Mouse (Mus musculus): ENCODE results near the gene Elp1. TPM values are rescaled to one million over a fixed set of nuclear protein-coding genes. Genes with fewer than 3 reads are reported as not detected.

Gene Elp1
- polyA plus RNA-seq, 2 experiments: 11.8 to 13.4 TPM

DNA sequence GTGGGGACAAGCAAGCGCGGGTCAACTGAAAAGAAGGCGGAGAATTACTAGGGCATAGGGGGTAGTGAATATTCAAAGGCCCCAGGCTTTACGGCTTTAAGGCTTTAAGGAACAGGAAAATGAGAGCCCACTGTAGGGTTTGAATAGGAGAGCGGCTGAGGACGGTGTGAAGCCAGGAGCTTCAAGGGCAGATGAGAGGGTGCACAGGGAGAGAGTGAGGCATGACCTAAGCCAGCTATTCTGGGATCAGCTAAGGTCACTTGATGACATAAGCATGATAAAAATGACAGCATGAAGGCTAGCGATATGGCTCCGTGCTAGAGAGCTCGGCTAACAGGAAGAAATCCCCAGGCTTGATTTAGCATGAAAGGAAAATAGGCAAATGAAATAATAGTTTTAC lies 82.7 kb downstream of the Elp1 start:
- no peaks in the 10 kb centered on the region for H3K36me3 ChIP-seq (replicated peaks; ENCODE audit: control insufficient read depth, insufficient read depth, low read depth)
- no peaks in the 10 kb centered on the region for H3K4me1 ChIP-seq (replicated peaks; ENCODE audit: control insufficient read depth in 2 of 2, insufficient read depth in 2 of 2, low read length in 1 of 2)
- no peak for DNase-seq (ENCODE audit: low read depth in 3 of 3, low spot score in 3 of 3)
- no peak overlapping the region for H3K27ac ChIP-seq
- H3K27me3 ChIP-seq (ENCODE audit: control insufficient read depth, insufficient read depth, low read length): no peaks in the 10 kb centered on the region
- ATAC-seq (ENCODE audit: insufficient read depth): no peak
- H3K9me3 ChIP-seq (ENCODE audit: control insufficient read depth, low read length): no peaks in the 10 kb centered on the region
- 52% methylated on average over 9 of the region's 9 CpGs for WGBS (ENCODE audit: insufficient replicate concordance)
- H3K4me3 ChIP-seq (ENCODE audit: insufficient read depth in 1 of 2, low read depth in 2 of 2, low read length in 2 of 2): no peak overlapping the region
- TF ChIP-seq EP300 (IDR thresholded peaks at IDR 0.05; ENCODE audit: low read depth) (no peak), CTCF (IDR thresholded peaks at IDR 0.05; ENCODE audit: low read depth) (no peak)
- no peak overlapping the region for H3K4me2 ChIP-seq (ENCODE audit: low read depth)
- no peak overlapping the region for H3K9ac ChIP-seq (replicated peaks)

DNA sequence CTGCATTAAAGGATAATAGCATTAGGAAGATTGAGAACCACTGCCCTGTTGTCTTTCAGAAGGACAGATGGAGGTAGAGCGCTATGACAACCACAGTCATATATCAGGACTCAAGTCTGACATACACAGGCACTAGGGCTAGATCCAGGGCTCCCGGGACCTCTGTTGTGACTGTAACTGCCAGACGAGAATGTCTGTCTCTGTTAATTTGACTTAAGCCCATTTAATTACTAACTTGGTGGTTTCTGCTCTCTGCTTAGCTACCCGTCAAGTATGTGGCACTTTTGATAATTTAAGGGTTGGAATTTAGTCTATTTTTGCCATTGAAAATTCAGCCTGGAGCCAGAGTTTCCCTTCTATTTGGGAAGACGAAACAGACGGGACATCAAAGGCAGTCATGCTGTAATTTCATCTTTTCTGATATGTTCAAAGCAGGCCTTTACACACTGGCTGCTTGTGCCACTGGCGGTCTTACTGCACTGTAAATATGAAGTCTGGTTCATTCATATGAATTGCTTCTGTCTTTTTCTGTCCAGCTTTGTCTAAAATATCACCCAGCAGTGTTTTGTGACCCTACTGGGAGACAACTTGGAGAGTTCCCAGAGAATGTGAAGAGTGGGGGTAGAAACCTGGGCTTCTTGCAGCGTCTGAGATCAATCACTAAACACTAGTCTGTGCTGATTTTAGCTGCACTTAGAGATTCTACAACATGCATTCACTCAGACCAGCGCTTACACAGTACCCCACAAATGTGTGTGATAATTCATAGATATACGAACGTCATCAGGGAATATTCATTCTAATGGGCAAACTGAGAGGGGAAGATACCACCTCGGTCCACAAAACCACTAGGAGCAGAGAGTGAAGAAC lies 83.3 kb downstream of the Elp1 start:
- Histone ChIP-seq H3K27me3 (ENCODE audit: control insufficient read depth, insufficient read depth, low read length) (no peaks in the 10 kb centered on the region), H3K4me3 (ENCODE audit: insufficient read depth in 1 of 2, low read depth in 2 of 2, low read length in 2 of 2) (no peak overlapping the region), H3K36me3 (replicated peaks; ENCODE audit: control insufficient read depth, insufficient read depth, low read depth) (no peaks in the 10 kb centered on the region), H3K27ac (no peak overlapping the region), H3K9ac (replicated peaks) (no peak overlapping the region), H3K9me3 (ENCODE audit: control insufficient read depth, low read length) (no peaks in the 10 kb centered on the region), H3K4me1 (replicated peaks; ENCODE audit: control insufficient read depth in 2 of 2, insufficient read depth in 2 of 2, low read length in 1 of 2) (no peaks in the 10 kb centered on the region), H3K4me2 (ENCODE audit: low read depth) (no peak overlapping the region)
- no peak for ATAC-seq (ENCODE audit: insufficient read depth)
- DNase-seq (ENCODE audit: low read depth in 3 of 3, low spot score in 3 of 3): no peak
- TF ChIP-seq CTCF (IDR thresholded peaks at IDR 0.05; ENCODE audit: low read depth): no peak
- no peak for TF ChIP-seq EP300 (IDR thresholded peaks at IDR 0.05; ENCODE audit: low read depth)
- 58% methylated on average over 12 of the region's 12 CpGs for WGBS (ENCODE audit: insufficient replicate concordance)

DNA sequence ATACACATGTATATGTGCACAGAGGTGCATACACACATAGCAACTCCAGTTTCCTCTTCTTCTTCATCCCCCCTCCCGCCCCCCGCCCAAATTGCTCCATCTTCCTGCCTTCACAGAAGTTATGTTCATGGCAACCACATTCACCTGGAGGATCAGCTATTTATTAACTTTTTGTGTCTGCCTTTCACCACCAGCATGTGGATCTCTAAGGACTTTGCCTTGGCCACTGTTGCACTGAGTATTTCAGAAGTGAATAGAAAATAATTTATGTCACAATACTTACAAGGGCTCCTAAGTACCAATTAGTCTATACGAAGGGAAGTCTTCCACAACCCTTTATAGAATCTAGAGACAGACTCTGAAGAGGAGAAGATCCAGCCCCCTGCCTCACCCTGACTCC lies 84.2 kb downstream of the Elp1 start:
- no peak for ATAC-seq (ENCODE audit: insufficient read depth)
- no peaks in the 10 kb centered on the region for H3K4me1 ChIP-seq (replicated peaks; ENCODE audit: control insufficient read depth in 2 of 2, insufficient read depth in 2 of 2, low read length in 1 of 2)
- 47% methylated on average over 3 of the region's 3 CpGs for WGBS (ENCODE audit: insufficient replicate concordance)

DNA sequence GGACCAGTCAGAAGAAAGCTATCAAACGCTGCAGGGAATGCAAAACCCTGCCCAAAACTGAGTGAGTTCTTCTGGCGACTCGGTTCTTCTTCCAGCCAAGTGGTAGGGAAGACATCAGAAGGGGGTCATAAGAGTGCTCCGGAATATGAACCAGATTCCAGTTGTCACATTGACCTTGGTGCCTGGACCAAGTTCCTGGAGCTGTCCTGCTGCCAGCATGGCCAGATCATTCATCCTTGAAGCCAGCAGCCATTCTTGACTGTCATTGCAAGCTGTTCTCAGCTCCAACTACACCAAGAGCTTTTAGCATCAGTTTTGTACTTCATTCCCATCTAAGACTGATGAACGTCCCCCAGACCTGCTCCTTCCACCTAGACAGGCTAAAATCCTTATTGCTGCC lies 85.3 kb downstream of the Elp1 start:
- Histone ChIP-seq H3K36me3 (replicated peaks; ENCODE audit: control insufficient read depth, insufficient read depth, low read depth) (no peaks in the 10 kb centered on the region), H3K4me1 (replicated peaks; ENCODE audit: control insufficient read depth in 2 of 2, insufficient read depth in 2 of 2, low read length in 1 of 2) (no peaks in the 10 kb centered on the region), H3K4me3 (ENCODE audit: insufficient read depth in 1 of 2, low read depth in 2 of 2, low read length in 2 of 2) (no peak overlapping the region), H3K9ac (replicated peaks) (no peak overlapping the region), H3K27me3 (ENCODE audit: control insufficient read depth, insufficient read depth, low read length) (no peaks in the 10 kb centered on the region), H3K9me3 (ENCODE audit: control insufficient read depth, low read length) (no peaks in the 10 kb centered on the region), H3K4me2 (ENCODE audit: low read depth) (no peak overlapping the region), H3K27ac (no peak overlapping the region)
- no peak for ATAC-seq (ENCODE audit: insufficient read depth)
- TF ChIP-seq CTCF (IDR thresholded peaks at IDR 0.05; ENCODE audit: low read depth) (no peak), EP300 (IDR thresholded peaks at IDR 0.05; ENCODE audit: low read depth) (no peak)
- DNase-seq (ENCODE audit: low read depth in 3 of 3, low spot score in 3 of 3): no peak
- 41% methylated on average over 5 of the region's 5 CpGs for WGBS (ENCODE audit: insufficient replicate concordance)

More for the DNA sequence above, 84.2 kb downstream of the Elp1 start:
- Histone ChIP-seq H3K27me3 (ENCODE audit: control insufficient read depth, insufficient read depth, low read length) (no peaks in the 10 kb centered on the region), H3K36me3 (replicated peaks; ENCODE audit: control insufficient read depth, insufficient read depth, low read depth) (no peaks in the 10 kb centered on the region), H3K4me3 (ENCODE audit: insufficient read depth in 1 of 2, low read depth in 2 of 2, low read length in 2 of 2) (no peak overlapping the region), H3K9me3 (ENCODE audit: control insufficient read depth, low read length) (no peaks in the 10 kb centered on the region), H3K4me2 (ENCODE audit: low read depth) (no peak overlapping the region), H3K9ac (replicated peaks) (no peak overlapping the region), H3K27ac (no peak overlapping the region)
- TF ChIP-seq EP300 (IDR thresholded peaks at IDR 0.05; ENCODE audit: low read depth): no peak
- TF ChIP-seq CTCF (IDR thresholded peaks at IDR 0.05; ENCODE audit: low read depth): no peak
- no peak for DNase-seq (ENCODE audit: low read depth in 3 of 3, low spot score in 3 of 3)

DNA sequence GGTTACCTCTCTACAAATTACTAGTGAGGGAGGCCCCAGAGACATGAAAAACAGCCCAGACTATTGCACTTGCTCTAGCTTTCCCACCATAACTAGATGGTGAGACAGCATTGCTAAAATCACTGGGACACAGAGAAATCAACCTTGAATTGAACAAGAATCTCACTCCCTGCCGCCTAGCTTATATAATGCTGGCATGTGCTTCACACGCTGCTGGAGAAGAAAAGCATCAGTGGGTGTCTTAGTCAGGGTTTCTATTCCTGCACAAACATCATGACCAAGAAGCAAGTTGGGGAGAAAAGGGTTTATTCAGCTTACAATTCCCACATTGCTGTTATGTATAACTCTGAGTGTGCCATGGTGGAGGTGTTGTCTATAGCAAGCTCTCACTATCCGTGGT lies 89.0 kb downstream of the Elp1 start:
- H3K9ac ChIP-seq (replicated peaks): no peak overlapping the region
- TF ChIP-seq CTCF (IDR thresholded peaks at IDR 0.05; ENCODE audit: low read depth) (no peak), EP300 (IDR thresholded peaks at IDR 0.05; ENCODE audit: low read depth) (no peak)
- H3K4me3 ChIP-seq (ENCODE audit: insufficient read depth in 1 of 2, low read depth in 2 of 2, low read length in 2 of 2): no peak overlapping the region
- no peaks in the 10 kb centered on the region for H3K36me3 ChIP-seq (replicated peaks; ENCODE audit: control insufficient read depth, insufficient read depth, low read depth)
- no peaks in the 10 kb centered on the region for H3K4me1 ChIP-seq (replicated peaks; ENCODE audit: control insufficient read depth in 2 of 2, insufficient read depth in 2 of 2, low read length in 1 of 2)
- 58% methylated on average over 3 of the region's 3 CpGs for WGBS (ENCODE audit: insufficient replicate concordance)
- ATAC-seq (ENCODE audit: insufficient read depth) (no peak), DNase-seq (ENCODE audit: low read depth in 3 of 3, low spot score in 3 of 3) (no peak)
- no peaks in the 10 kb centered on the region for H3K27me3 ChIP-seq (ENCODE audit: control insufficient read depth, insufficient read depth, low read length)
- H3K27ac ChIP-seq: no peak overlapping the region
- H3K4me2 ChIP-seq (ENCODE audit: low read depth): no peak overlapping the region
- H3K9me3 ChIP-seq (ENCODE audit: control insufficient read depth, low read length): no peaks in the 10 kb centered on the region

All from liver, embryonic 14.5 days (tissue).